Mouse (Mus musculus): ENCODE results near the gene Cdc6. TPM values are rescaled to one million over a fixed set of nuclear protein-coding genes. Genes with fewer than 3 reads are reported as not detected.
"Not testable (repeated sequence)": the region's sequence is repeated elsewhere in the genome, so short reads cannot be mapped to it uniquely, and the experiment has no call there.

Gene Cdc6
- polyA plus RNA-seq, 1 experiment from 2014 or later: 45.3 TPM

- Histone ChIP-seq H3K4me1 (replicated peaks) (peaks cover 98% of the 10 kb centered on the region), H3K4me3 (peak overlapping the region; percentile 68), H3K27ac (peak overlapping the region; percentile 91), H3K9me3 (no peaks in the 10 kb centered on the region), H3K36me3 (no peaks in the 10 kb centered on the region), H3K27me3 (ENCODE audit: insufficient read depth, poor library complexity, severe bottlenecking) (peaks cover 50% of the 10 kb centered on the region)
- peak; percentile 6 for DNase-seq (ENCODE audit: low spot score)
- WGBS: 11% methylated on average over 12 of the region's 12 CpGs
These were observed 20.7 kb downstream of the Cdc6 start for GRCm38 (mm10) chr11:98928186-98928893.

GRCm38 (mm10) chr11:98929503-98929902, 21.9 kb downstream of the Cdc6 start:
- Histone ChIP-seq H3K27me3 (ENCODE audit: insufficient read depth, poor library complexity, severe bottlenecking) (peaks cover 56% of the 10 kb centered on the region), H3K9me3 (no peaks in the 10 kb centered on the region), H3K27ac (peak overlapping the region; percentile 91), H3K36me3 (no peaks in the 10 kb centered on the region), H3K4me1 (replicated peaks) (peaks cover 94% of the 10 kb centered on the region), H3K4me3 (peak overlapping the region; percentile 68)
- peak; percentile 37 for DNase-seq (ENCODE audit: low spot score)
- WGBS: 9% methylated on average over 9 of the region's 9 CpGs

- peaks cover 92% of the 10 kb centered on the region for H3K4me1 ChIP-seq (replicated peaks)
- H3K9me3 ChIP-seq: no peaks in the 10 kb centered on the region
- H3K27me3 ChIP-seq (ENCODE audit: insufficient read depth, poor library complexity, severe bottlenecking): peaks cover 63% of the 10 kb centered on the region
- no peak for DNase-seq (ENCODE audit: low spot score)
- peak overlapping the region; percentile 91 for H3K27ac ChIP-seq
- no peaks in the 10 kb centered on the region for H3K36me3 ChIP-seq
- peak overlapping the region; percentile 68; the same call in 1 of the 2 replicates for H3K4me3 ChIP-seq
- WGBS: 63% methylated on average over 7 of the region's 7 CpGs
These were observed 22.6 kb downstream of the Cdc6 start for GRCm38 (mm10) chr11:98930127-98930601.

GRCm38 (mm10) chr11:98930773-98931512, 23.3 kb downstream of the Cdc6 start:
- DNase-seq (ENCODE audit: low spot score): no peak
- peaks cover 92% of the 10 kb centered on the region for H3K4me1 ChIP-seq (replicated peaks)
- H3K27ac ChIP-seq: peak overlapping the region; percentile 91
- no peaks in the 10 kb centered on the region for H3K9me3 ChIP-seq
- no peak overlapping the region for H3K4me3 ChIP-seq
- H3K27me3 ChIP-seq (ENCODE audit: insufficient read depth, poor library complexity, severe bottlenecking): peaks cover 70% of the 10 kb centered on the region
- 48% methylated on average over 10 of the region's 10 CpGs for WGBS
- no peaks in the 10 kb centered on the region for H3K36me3 ChIP-seq

GRCm38 (mm10) chr11:98931513-98932292, 24.1 kb downstream of the Cdc6 start:
- 38% methylated on average over 7 of the region's 7 CpGs for WGBS
- peak; percentile 10 for DNase-seq (ENCODE audit: low spot score)
- Histone ChIP-seq H3K4me1 (replicated peaks) (peaks cover 92% of the 10 kb centered on the region), H3K4me3 (0 out of 2 replicates have a peak overlapping the region, but pooled peaks have one; percentile 18), H3K27me3 (ENCODE audit: insufficient read depth, poor library complexity, severe bottlenecking) (peaks cover 72% of the 10 kb centered on the region), H3K27ac (peak overlapping the region; percentile 91), H3K36me3 (no peaks in the 10 kb centered on the region), H3K9me3 (no peaks in the 10 kb centered on the region)

GRCm38 (mm10) chr11:98932293-98933091, 24.9 kb downstream of the Cdc6 start:
- H3K27ac ChIP-seq: peak overlapping the region; percentile 91
- H3K27me3 ChIP-seq (ENCODE audit: insufficient read depth, poor library complexity, severe bottlenecking): peaks cover 66% of the 10 kb centered on the region
- H3K4me1 ChIP-seq (replicated peaks): peaks cover 93% of the 10 kb centered on the region
- H3K36me3 ChIP-seq: no peaks in the 10 kb centered on the region
- peak overlapping the region; percentile 25 for H3K4me3 ChIP-seq
- 28% methylated on average over 19 of the region's 19 CpGs for WGBS
- no peaks in the 10 kb centered on the region for H3K9me3 ChIP-seq
- DNase-seq (ENCODE audit: low spot score): peak; percentile 50

- Histone ChIP-seq H3K4me3 (peak overlapping the region; percentile 25), H3K4me1 (replicated peaks) (peaks cover 93% of the 10 kb centered on the region), H3K27me3 (ENCODE audit: insufficient read depth, poor library complexity, severe bottlenecking) (peaks cover 62% of the 10 kb centered on the region), H3K27ac (peak overlapping the region; percentile 91), H3K9me3 (no peaks in the 10 kb centered on the region), H3K36me3 (no peaks in the 10 kb centered on the region)
- DNase-seq (ENCODE audit: low spot score): peak; percentile 31
- WGBS: 47% methylated on average over 9 of the region's 9 CpGs
These were observed 25.6 kb downstream of the Cdc6 start for GRCm38 (mm10) chr11:98933151-98933550.

- H3K9me3 ChIP-seq; H3K4me3 ChIP-seq; DNase-seq (ENCODE audit: low spot score); H3K36me3 ChIP-seq: not testable (repeated sequence)
- H3K27me3 ChIP-seq (ENCODE audit: insufficient read depth, poor library complexity, severe bottlenecking): peaks cover 59% of the 10 kb centered on the region
- peak overlapping the region; percentile 5; the same call in 1 of the 2 replicates for H3K27ac ChIP-seq
- 93% methylated on average over 2 of the region's 2 CpGs for WGBS
- peaks cover 93% of the 10 kb centered on the region for H3K4me1 ChIP-seq (replicated peaks)
These were observed 26.2 kb downstream of the Cdc6 start for GRCm38 (mm10) chr11:98933847-98934246.

GRCm38 (mm10) chr11:98934367-98934766, 26.8 kb downstream of the Cdc6 start:
- H3K4me1 ChIP-seq (replicated peaks): peaks cover 93% of the 10 kb centered on the region
- H3K27me3 ChIP-seq (ENCODE audit: insufficient read depth, poor library complexity, severe bottlenecking): peaks cover 60% of the 10 kb centered on the region
- H3K27ac ChIP-seq: peak overlapping the region; percentile 5; the same call in 1 of the 2 replicates

GRCm38 (mm10) chr11:98935123-98935522, 27.5 kb downstream of the Cdc6 start:
- H3K27ac ChIP-seq: no peak overlapping the region; the same call in 1 of the 2 replicates
- no peak for DNase-seq (ENCODE audit: low spot score)
- H3K4me1 ChIP-seq (replicated peaks): peaks cover 93% of the 10 kb centered on the region
- no peak overlapping the region for H3K4me3 ChIP-seq
- H3K27me3 ChIP-seq (ENCODE audit: insufficient read depth, poor library complexity, severe bottlenecking): peaks cover 59% of the 10 kb centered on the region
- H3K36me3 ChIP-seq: no peaks in the 10 kb centered on the region
- 88% methylated on average over 3 of the region's 3 CpGs for WGBS
- H3K9me3 ChIP-seq: no peaks in the 10 kb centered on the region

More at GRCm38 (mm10) chr11:98934367-98934766, 26.8 kb downstream of the Cdc6 start:
- H3K36me3 ChIP-seq: no peaks in the 10 kb centered on the region
- H3K4me3 ChIP-seq: no peak overlapping the region
- no peaks in the 10 kb centered on the region for H3K9me3 ChIP-seq
- 86% methylated on average over 3 of the region's 3 CpGs for WGBS
- no peak for DNase-seq (ENCODE audit: low spot score)

- Histone ChIP-seq H3K4me1 (replicated peaks) (peaks cover 93% of the 10 kb centered on the region), H3K4me3 (peak overlapping the region; percentile 80), H3K27me3 (ENCODE audit: insufficient read depth, poor library complexity, severe bottlenecking) (peaks cover 50% of the 10 kb centered on the region), H3K9me3 (no peaks in the 10 kb centered on the region), H3K27ac (peak overlapping the region; percentile 93), H3K36me3 (no peaks in the 10 kb centered on the region)
- peak; percentile 76 for DNase-seq (ENCODE audit: low spot score)
- WGBS: under 1% methylated on average over 29 of the region's 29 CpGs
These were observed 28.6 kb downstream of the Cdc6 start for GRCm38 (mm10) chr11:98936170-98936569.
